Mouse (Mus musculus) retina, postnatal 7 days (tissue): Measurements from ENCODE around the gene Rhcg.

ENCODE experiments used
- DNase-seq: peaks from one replicate; pipeline ENCODE4 v3.0.0-alpha.2; 2012; ENCODE audit warnings: low read depth, low spot score

Gene Rhcg

DNA sequence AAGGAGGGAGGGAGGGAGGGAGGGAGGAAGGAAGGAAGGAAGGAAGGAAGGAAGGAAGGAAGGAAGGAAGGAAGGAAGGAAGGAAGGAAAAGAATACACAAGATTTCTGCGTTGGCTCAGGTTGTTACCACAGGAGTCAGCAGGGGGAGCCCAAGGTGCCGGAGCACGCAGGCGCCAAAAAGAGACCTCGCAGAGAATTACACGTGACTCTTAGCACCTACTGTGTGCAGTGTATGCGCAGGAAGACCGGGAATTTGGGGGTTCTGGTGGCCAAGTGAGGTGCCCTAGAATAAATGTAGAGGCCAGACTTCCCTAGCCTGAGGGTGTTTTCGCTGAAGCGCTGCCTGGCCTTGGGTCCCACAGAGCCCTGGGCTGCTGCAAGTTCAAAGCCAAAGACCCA is 64.8 kb downstream of the Rhcg start:
- DNase-seq = no peak

DNA sequence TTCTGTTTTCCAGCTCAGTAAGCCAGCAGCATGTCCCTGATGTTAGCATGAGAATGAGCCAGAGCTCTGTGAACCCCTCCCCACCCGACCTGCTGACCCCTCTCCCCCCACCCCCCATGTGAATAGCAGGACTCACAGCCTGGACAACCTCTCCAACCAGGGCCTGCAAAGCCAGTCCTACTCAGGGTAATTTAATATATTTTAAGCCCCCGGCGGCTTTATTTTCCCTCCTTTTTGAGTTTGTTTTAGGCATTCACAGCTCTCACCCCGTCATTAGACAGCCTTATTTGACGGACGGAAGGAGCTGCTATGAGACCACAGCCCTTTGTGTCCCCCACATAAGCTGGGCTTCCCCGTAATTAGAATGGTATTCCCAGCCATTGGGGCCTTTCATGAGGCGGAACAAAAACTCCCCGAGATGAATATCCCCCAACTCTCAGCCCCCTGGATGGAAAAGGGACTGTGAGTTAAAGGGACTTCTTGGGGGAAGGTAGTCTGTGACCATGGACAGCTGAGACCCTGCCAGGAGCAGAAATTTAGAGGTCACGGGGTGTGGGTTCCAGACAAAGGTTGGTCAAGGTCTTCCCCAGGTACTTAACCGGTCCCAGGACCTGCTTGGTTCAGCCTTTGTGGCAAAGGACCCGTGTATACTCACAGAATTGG is 68.4 kb downstream of the Rhcg start:
- no peak for DNase-seq

DNA sequence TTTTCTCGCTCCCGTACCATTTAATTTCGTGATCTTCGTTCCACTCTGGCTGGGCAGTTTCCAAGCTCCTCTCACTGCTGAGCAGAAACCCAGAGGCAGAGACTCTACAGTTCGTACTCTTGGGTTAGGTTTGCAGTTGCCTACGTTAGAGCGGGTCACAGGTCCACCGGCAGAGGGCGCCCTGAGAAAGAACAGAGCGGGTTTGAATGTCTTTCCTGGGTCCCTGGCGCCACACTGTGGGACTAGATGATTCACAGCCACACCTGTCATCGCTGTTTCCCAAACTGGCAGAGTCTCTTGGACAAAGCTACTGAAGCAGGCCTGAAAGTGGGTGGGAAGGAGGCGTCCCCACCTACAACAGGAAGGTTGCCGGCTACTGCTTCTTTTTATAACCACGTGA is 70.4 kb downstream of the Rhcg start:
- DNase-seq = peak; percentile 83

DNA sequence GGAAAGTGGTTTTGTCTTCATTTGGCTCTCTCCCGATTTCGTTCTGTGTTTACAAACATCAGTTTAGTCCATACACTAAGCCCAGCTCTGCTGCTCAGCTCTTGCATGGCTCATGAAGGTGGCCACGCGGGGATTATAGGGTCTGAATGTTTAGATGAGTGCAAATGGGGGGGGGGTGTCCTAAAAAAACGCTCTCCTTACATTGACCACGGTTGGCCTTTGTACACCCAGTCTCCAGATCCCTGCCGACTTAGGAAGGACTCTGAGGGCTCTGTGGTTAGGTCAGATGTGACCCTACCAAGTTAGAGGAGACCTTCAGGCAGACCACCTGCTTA is 72.4 kb downstream of the Rhcg start:
- no peak for DNase-seq

DNA sequence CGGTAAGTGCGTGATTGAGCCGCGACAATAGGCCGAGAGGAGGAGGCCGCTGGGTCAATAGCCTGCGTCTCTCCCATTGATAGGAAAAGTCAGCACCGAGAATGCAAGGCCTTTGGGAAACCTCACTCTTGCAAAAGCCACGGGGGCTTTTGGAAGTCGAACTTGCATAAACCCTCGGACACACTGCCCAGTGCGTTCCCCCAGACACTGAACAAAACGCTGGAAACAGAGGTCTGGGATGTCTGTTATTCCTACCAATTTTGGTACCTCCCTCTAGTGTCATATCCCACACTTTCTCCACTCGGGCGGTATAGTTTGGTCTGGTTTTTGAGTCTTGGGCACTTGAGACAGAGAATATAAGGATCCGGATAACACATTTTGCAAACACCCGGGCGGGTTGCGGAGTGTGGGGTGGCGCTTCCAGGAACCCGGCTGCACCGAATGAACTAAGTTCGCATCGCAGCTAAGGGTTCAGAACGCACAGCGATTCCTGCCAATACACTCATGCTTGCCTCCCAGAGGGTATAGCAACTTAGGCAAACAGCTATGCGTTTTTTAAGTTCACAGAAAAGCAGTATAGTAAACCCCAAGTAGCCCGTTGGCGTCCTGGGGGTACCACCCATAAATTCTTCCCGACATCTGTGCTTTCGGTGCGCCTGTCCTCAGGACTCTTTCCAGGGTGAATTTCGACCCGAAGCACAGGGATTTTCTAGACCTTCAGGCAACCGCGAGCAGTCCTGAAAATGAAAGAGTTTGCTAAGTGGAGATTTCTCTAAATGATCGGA is 73.0 kb downstream of the Rhcg start:
- no peak for DNase-seq
